ENCODE assay signal across 9 mouse cellular contexts in genomic region chr12:89813294-89813693, GRCm38 (mm10).
DNase-seq lines count a peak whose midpoint lies in the region; ATAC-seq and TF ChIP-seq lines count a peak whose summit lies in the region.
"Had no signal": no experiment of that assay in that cellular context is flagged by ENCODE, and none has a peak within 500 bp of the region (broad histone marks: within the 10 kb centered on the region; RNA-seq: fewer than 3 reads in every experiment).

No protein-coding gene starts in this region.

- no peak for DNase-seq in heart, postnatal 10 days
- DNase-seq in cerebellum, adult 8-10 months = peak; percentile 53
- DNase-seq in forebrain, postnatal 0 days = no peak
- no peak for DNase-seq in layer of hippocampus, postnatal 36 days
- no peak for DNase-seq in Muller cell, postnatal 12 days (ENCODE audit: inconsistent ontology term)
- DNase-seq in frontal cortex, postnatal 14 days (ENCODE audit: low spot score in 2 of 2) = no peak

- no peak overlapping the region for H3K27ac ChIP-seq in heart, embryonic 14.5 days (replicated peaks in 1 of 2; ENCODE audit: control insufficient read depth in 1 of 2, insufficient read depth in 1 of 2, low read depth in 2 of 2, low read length in 2 of 2)
- no peak overlapping the region for H3K27ac ChIP-seq in forebrain, postnatal 0 days (ENCODE audit: low read depth, low read length)
- peak overlapping the region; percentile 24; the same call in 1 of the 2 replicates for H3K27ac ChIP-seq in midbrain, embryonic 15.5 days

- peaks cover 25% of the 10 kb centered on the region for H3K27me3 ChIP-seq in heart, embryonic 14.5 days (ENCODE audit: control insufficient read depth, insufficient read depth, low read length)
- H3K27me3 ChIP-seq in forebrain, postnatal 0 days (ENCODE audit: insufficient read depth, low read length) = peaks cover 9% of the 10 kb centered on the region; the same call in 1 of the 2 replicates
- H3K27me3 ChIP-seq in midbrain, embryonic 15.5 days (replicated peaks) = no peaks in the 10 kb centered on the region

- 11% methylated on average over 13 of the region's 13 CpGs for whole genome bisulfite sequencing in heart, embryonic 14.5 days
- 15% methylated on average over 13 of the region's 13 CpGs for WGBS in forebrain, postnatal 0 days
- WGBS in midbrain, embryonic 15.5 days = 11% methylated on average over 13 of the region's 13 CpGs

- H3K4me1 ChIP-seq in heart, embryonic 14.5 days (ENCODE audit: control insufficient read depth in 2 of 2, insufficient read depth in 2 of 2, low read length in 2 of 2) = peaks cover 8 to 9% of the 10 kb centered on the region in 2 experiments; a peak in 3 of 4 replicates
- H3K4me1 ChIP-seq in forebrain, postnatal 0 days (ENCODE audit: insufficient read depth) = peaks cover 12% of the 10 kb centered on the region
- peaks cover 48% of the 10 kb centered on the region for H3K4me1 ChIP-seq in midbrain, embryonic 15.5 days

- H3K4me2 ChIP-seq in heart, embryonic 14.5 days (ENCODE audit: low read length) = peak overlapping the region; percentile 96
- H3K4me2 ChIP-seq in forebrain, postnatal 0 days (ENCODE audit: low read depth) = peak overlapping the region; percentile 74
- peak overlapping the region; percentile 93 for H3K4me2 ChIP-seq in midbrain, embryonic 15.5 days

- H3K4me3 ChIP-seq in heart, embryonic 14.5 days (ENCODE audit: control insufficient read depth in 1 of 2, insufficient read depth in 1 of 2, low read depth in 1 of 2, low read length in 2 of 2) = peak overlapping the region; percentile 11 to 48; a peak in 3 of 4 replicates
- H3K4me3 ChIP-seq in forebrain, postnatal 0 days (ENCODE audit: low read depth, low read length) = peak overlapping the region; percentile 40
- H3K4me3 ChIP-seq in midbrain, embryonic 15.5 days = peak overlapping the region; percentile 50

- intact Hi-C loops in heart, postnatal 10 days (cut with DNase I) = no loop called here

- no peaks in the 10 kb centered on the region for H3K9me3 ChIP-seq in heart, embryonic 14.5 days (ENCODE audit: control insufficient read depth, low read length)
- no peaks in the 10 kb centered on the region for H3K9me3 ChIP-seq in forebrain, postnatal 0 days (ENCODE audit: low read length)
- no peaks in the 10 kb centered on the region for H3K9me3 ChIP-seq in midbrain, embryonic 15.5 days

- TF ChIP-seq CTCF in forebrain, postnatal 0 days (IDR thresholded peaks at IDR 0.05; ENCODE audit: low read depth) = no peak

- no peaks in the 10 kb centered on the region for H3K36me3 ChIP-seq in heart, embryonic 14.5 days (ENCODE audit: control insufficient read depth, insufficient read depth, low read length)
- no peaks in the 10 kb centered on the region for H3K36me3 ChIP-seq in forebrain, postnatal 0 days (ENCODE audit: insufficient read depth)
- H3K36me3 ChIP-seq in midbrain, embryonic 15.5 days (replicated peaks) = no peaks in the 10 kb centered on the region

- ATAC-seq in heart, embryonic 14.5 days (ENCODE audit: insufficient number of reproducible peaks, insufficient read depth, low FRiP score, low read depth) = no peak
- ATAC-seq in forebrain, postnatal 0 days = no peak
- ATAC-seq in midbrain, embryonic 15.5 days (replicated peaks) = no peak
- ATAC-seq: activated CD4-positive, CD25-positive, alpha-beta regulatory T cell, adult 4 months had no signal

- H3K9ac ChIP-seq in heart, embryonic 14.5 days (ENCODE audit: low read length) = no peak overlapping the region
- peak overlapping the region; percentile 39 for H3K9ac ChIP-seq in forebrain, postnatal 0 days
- H3K9ac ChIP-seq in midbrain, embryonic 15.5 days = peak overlapping the region; percentile 45
